Mouse (Mus musculus): Measurements from ENCODE around the gene Tpi1. TPM values are rescaled to one million over a fixed set of nuclear protein-coding genes. Genes with fewer than 3 reads are reported as not detected.

The Tpi1 gene
- total RNA-seq (2021): 100 to 1,000 TPM; 629 to 634 TPM
- long read RNA-seq, experiment 1, transcript Tpi1-205 (7 exons, 1,607 nt): major isoform, 697 of 746 reads
- long read RNA-seq, experiment 1, transcript Tpi1-203 (6 exons, 802 nt): minor isoform, 17 of 746 reads
- long read RNA-seq, experiment 1, partial matches to known transcripts: 13 of 746 reads
- long read RNA-seq, experiment 1, other reads (novel, unspliced or antisense): 15 of 746 reads
- long read RNA-seq, experiment 2, transcript Tpi1-203 (6 exons, 802 nt): minor isoform, 12 of 542 reads
- long read RNA-seq, experiment 2, transcript Tpi1-205 (7 exons, 1,607 nt): major isoform, 500 of 542 reads
- long read RNA-seq, experiment 2, partial matches to known transcripts: 6 of 542 reads
- long read RNA-seq, experiment 2, other reads (novel, unspliced or antisense): 20 of 542 reads

DNA sequence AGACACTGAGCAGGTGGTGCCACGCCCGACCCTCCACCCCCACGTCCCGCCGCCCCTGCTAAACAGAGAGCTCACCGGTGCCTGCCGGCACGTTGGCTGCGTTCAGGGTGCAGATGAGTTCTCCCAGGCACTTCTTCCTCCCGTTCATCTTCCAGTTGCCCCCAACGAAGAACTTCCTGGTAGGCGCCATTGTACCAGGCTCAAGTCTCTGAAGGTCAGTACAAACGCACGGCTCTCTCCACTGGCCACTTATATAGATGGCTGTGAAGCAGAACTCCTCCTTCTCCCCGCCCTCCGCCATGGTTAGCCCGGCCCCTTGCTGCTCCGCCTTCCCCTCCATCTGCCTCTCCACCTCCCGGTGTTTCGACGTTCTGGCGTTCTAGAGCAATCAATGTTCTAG lies at the start of gene Tpi1:
Gene Tpi1, minus strand, starts transcription at position 364 of the 400 bp plus-strand sequence.
- intact Hi-C loops (cut with DNase I): loop anchor here (2.0 kb wide), 1 partner anchor 45 kb away; the partner anchor contains the start of gene Eno2
- peak; percentile 90 to 92 for DNase-seq (ENCODE audit: low spot score in 2 of 2)

DNA sequence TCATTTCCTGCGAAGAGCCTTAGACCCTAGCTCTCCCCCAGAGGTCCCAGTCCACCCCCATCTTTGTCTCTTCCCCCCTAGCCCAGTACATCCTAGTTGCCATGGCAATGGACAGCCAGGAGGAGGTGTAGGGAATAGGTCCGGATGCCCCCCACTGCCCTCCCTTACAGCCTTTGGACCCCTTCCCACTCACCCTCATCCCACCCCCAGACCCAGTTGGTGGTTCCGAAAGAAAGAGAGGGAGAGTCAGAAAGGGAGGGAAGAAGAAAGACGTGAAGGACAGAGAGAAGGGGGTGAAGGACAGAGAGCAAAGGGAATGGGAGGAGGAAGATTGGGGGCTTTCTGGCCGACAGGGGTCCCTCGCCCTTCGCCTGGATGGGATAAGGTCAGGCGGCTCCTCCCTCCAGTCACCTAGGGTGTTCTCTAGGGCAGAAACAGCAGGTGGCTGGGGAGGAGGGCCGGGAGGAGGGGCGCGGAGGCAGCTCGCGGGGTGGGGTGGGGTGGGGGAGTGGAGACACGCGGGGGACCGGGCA lies 49.1 kb upstream of the Tpi1 start:
- no peak for DNase-seq (ENCODE audit: low spot score in 2 of 2)
- intact Hi-C loops (cut with DNase I): loop anchor here (2.0 to 5.0 kb wide), 2 partner anchors 42 to 69 kb away; partner anchors contain the start of gene Mlf2

DNA sequence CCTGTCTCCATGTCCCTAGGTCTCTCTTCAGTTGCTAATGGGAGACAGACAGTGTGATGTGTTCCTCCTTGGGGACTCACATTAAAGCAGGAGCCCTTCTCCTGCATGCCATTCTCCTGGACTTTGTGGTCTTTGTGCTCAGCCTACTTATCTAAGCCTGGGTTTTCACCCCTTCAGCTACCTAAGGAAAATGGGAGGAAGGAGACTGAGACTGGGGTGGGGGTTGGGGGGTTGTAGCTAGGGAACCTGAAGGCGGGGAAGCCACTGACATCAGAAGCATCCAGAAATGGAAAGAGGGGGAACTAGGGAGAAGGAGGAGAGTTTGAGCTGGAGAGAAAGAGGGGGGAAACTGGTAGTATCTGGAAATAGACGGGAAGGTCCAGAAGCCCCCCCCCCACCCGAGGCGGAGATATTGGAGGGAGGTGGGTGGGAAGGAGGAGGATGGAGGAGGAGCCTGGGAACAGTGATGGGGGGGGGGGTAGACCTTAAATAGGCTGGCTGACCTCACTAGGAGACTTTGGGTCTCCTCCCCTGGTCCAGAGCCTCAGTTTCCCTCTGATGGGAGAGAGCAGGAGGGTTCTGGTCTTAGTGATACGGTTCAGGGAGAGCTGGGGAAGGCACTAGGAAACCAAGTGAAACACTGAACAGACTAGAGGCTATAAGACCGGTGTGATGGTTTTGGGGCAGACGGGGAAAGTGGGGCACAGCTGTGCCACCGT lies 48.5 kb upstream of the Tpi1 start:
- intact Hi-C loops (cut with DNase I): loop anchor here (2.0 to 5.0 kb wide), 2 partner anchors 42 to 70 kb away; partner anchors contain the start of gene Mlf2
- peak in 1 of 2 experiments; percentile 52 for DNase-seq (ENCODE audit: low spot score in 2 of 2)

DNA sequence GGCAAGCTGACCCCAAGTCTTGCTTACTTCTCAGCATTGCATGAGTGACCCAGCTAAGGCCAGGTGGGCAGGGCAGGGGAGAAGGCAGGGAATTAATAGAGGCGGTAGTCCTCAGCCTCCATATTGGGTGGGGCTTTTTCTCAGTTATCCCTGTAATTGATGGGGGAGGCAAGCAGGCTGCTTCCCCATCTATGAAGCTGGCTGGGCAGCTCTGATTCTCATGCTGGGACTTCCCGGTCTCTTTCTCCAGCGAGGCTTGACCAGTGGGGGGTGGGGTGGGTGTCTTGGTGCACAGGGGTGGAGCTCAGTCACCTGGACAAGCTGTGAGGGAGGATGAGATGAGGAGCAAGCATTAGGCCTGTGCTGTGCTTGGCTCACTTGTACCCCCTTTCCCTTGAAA lies 47.7 kb upstream of the Tpi1 start:
- no peak for DNase-seq (ENCODE audit: low spot score in 2 of 2)
- intact Hi-C loops (cut with DNase I): loop anchor here (2.0 to 5.0 kb wide), 2 partner anchors 43 to 70 kb away; partner anchors contain the start of gene Mlf2

DNA sequence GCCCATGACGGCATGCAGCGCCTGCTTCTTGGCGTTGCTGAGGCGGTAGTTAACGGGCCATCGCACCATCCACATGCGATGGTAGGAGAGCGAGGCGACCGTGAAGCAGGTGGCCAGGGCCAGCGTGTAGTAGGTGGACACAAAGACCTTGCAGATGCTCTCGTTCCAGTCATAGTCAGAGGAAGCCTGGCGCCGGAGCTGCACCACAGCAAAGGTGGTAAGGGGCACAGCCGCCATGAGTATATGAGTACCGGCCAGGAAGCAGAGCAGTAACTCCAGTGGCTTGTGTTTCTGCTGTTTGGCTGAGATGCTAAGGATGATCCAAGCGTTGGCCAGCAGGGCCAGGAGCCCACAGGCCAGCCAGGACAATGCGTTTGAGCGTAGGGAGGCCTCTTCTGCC lies 47.2 kb upstream of the Tpi1 start:
- DNase-seq (ENCODE audit: low spot score in 2 of 2): no peak
- intact Hi-C loops (cut with DNase I): loop anchor here (5.0 kb wide), 1 partner anchor 71 kb away; the partner anchor contains the start of gene Mlf2

DNA sequence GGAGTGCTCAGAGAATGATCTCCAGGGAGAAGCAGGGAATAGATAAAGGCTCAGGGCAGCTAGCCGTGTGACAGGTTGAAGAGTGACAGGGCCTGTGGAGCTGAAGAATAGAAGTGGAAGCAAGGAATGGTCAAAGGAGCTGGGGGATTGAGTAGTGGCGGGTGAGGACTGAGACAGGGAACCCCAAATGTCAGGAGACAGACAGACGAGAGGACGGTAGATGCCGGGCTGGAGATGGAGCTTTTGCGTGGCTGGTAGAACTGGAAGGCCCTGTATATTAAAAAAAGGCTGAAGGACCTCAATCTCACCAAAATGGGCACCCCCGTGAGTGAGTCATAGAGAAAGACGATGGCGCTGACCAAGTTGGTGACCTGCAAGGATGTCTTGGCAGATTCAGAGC lies 46.4 kb upstream of the Tpi1 start:
- intact Hi-C loops (cut with DNase I): loop anchor here (5.0 kb wide), 1 partner anchor 72 kb away; the partner anchor contains the start of gene Mlf2

DNA sequence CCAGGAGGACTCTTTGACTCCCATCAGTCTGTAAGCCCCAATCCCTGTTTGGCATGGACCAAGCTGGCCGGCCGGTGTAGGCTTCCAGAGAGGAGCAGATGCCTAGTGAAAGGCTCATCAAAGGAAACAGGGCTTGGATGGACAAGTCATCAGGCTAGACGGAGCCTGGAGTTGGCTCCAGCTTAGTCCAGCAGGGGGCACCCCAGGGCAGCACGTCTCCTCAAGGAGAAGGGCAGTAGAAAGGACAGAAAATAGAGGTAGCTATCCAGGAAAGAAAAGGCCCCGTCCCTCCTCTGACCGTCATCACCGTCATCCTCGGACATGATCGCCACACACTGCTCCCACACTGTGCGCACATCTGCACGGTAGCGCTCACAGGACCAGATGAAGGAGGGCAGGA lies 45.6 kb upstream of the Tpi1 start:
- intact Hi-C loops (cut with DNase I): loop anchor here (5.0 kb wide), 1 partner anchor 73 kb away; the partner anchor contains the start of gene Mlf2
- DNase-seq (ENCODE audit: low spot score in 2 of 2): peak; percentile 91 to 93

More for the DNA sequence above, 46.4 kb upstream of the Tpi1 start:
- DNase-seq (ENCODE audit: low spot score in 2 of 2): no peak

DNA sequence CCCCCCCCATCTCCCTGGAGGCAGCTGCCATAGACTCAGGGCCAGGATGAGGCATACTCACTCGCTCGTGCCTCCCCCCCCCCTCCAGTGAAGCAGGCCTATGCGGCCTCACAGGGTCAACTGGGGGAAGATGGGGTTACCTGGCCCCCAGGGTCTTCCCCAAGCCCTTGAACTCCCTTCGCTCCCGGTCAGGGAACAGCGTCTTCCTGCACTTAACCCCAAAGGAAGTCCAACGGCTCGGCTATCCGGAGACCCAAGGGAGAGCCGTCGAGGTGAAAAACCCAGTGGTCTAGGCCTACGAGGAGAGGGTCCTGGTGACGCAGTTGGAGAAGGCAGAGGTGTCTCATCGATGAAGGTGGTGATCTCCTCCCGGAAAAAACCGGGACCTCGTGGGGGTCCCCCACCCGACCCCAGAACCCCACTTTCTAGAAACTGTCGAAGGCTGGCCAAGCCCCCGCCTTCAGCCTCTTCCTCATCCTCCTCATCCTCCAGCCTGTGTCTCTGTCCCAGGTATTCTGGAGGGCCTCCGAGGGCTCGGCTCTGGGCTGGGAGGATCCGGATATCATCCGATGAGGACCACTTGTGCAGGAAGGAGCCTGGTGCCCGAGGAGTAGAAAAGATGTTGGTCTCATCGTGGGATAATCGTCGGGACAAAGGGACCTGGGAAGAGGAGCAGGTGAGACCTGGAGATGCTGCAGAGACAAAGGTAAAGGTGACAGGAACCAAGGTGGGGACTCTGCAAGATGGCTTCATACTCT lies 44.6 kb upstream of the Tpi1 start:
- DNase-seq (ENCODE audit: low spot score in 2 of 2): no peak
- intact Hi-C loops (cut with DNase I): no loop called here

DNA sequence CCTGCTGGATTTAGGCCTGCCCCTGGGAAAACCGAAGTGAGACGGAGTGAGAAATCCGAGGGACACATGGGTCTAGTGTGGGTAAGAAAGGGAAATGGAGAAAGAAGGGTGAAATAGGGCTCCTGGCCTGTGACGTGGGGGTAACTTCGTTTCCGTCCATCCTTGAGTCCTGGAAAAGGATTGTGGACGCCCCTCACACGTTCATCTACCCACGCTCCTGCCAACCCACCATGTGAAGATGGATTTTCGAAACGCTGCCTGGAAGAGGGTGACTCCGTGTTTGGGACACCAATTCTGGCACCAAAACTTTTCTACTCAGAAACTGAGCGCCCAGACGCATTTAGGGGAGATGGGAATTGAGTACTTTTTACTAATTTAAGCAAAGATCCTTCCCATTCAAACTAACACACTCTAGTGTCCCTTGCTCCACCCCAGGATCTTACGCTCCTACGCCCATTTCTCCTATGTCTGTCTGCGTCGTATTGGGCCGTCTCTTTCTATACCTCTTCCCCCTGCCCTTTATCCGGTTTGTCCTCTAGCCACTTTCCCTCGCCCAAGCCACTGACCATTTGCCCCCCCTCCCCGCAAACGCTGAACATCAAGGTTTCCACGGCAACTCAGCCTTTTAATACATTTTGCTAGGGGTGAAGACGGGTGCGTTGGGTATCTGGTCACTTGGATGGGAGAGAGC lies 43.9 kb upstream of the Tpi1 start:
- intact Hi-C loops (cut with DNase I): loop anchor here (2.0 kb wide), 1 partner anchor 59 kb away; no protein-coding TSS in a partner anchor
- no peak for DNase-seq (ENCODE audit: low spot score in 2 of 2)

DNA sequence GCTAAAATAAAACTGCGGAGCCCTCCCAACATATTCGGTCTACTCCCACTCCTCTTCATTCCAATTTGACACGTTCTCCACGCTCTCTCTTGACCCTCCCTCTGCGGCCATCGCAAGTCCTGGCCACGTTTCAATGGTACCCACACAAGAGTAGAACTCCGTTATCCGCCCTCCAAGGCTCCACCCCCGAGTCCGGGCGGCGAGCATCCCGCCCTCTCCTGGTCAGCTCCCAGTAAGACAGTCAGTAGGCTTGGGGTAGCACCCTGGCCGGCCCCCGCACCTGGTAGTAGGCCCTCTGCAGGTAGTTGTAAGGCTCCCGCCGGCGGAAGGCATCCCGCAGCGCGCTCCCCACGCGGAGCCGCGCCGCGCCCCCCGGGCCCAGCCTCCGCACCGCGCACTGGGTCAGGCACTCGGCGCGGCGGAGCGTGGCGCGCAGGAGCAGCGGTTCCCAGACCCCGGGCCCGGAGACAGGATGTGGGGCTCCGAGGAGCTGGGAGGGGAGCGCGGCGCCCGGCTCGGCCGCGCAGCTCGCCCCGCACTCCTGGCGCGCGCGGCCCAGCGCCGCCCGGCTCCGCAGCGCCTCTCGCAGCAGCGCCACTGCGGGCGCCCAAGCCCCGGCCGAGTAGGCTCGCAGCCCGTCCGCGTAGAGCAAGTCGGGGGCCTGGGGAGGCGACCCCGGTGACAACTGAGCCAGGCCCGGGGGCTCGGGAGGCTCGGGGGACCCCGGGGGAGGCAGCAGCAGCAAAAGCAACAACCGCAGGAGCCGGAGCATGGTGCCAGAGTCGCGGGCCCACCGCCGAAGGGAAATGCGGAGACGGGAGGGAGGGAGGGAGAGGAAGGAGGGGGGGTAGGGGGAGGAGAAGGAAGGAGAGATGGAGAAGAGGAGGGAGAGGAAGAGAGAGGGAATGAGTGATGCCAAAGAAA lies 43.1 kb upstream of the Tpi1 start, which contains the start of gene P3h3:
Gene P3h3, minus strand, starts transcription at position 837 of the 924 bp plus-strand sequence.
- intact Hi-C loops (cut with DNase I): loop anchor here (2.0 kb wide), 1 partner anchor 60 kb away; no protein-coding TSS in a partner anchor
- DNase-seq (ENCODE audit: low spot score in 2 of 2): peak; percentile 83 to 92

DNA sequence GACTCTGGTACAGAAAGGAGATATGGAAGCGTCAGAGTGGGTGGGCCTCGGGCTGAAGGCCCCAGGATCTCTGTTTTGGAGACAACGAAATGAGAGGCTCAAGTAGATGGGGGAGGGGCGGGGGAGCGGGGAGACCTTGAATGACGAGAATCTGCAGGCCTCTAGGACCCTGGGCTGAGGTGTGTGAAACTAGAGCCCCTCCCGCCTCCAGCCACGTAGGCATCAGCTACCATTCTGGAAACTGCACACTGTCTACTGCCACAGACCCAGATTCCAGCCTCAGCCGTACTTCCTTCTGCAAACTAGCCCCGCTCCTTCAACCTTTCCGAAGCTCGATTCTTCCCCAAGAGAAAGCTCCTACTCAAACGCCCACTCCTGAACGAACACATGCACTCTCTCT lies 42.2 kb upstream of the Tpi1 start:
- DNase-seq (ENCODE audit: low spot score in 2 of 2): peak; percentile 71 to 79
- intact Hi-C loops (cut with DNase I): loop anchor here (2.0 kb wide), 1 partner anchor 60 kb away; no protein-coding TSS in a partner anchor

DNA sequence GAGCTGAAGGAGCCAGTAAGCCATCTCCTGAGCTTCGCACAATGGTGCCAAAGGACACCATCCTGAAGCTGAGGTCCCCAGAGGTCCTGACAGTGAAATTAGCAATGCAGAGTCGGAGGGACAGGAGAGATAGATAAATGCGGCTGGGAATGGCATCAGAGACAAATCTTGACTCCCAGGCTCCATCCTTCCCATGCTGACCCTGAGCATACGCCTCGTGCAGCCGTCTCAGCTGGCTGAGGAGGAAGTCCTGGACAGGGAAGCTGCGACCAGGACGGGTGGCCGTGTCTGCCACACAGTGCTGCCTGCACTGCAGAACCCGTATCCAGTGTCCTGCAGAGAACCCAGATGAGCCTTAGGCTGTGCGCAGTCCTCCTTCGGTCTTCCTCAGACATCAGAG lies 40.6 kb upstream of the Tpi1 start:
- no peak for DNase-seq (ENCODE audit: low spot score in 2 of 2)
- intact Hi-C loops (cut with DNase I): no loop called here

DNA sequence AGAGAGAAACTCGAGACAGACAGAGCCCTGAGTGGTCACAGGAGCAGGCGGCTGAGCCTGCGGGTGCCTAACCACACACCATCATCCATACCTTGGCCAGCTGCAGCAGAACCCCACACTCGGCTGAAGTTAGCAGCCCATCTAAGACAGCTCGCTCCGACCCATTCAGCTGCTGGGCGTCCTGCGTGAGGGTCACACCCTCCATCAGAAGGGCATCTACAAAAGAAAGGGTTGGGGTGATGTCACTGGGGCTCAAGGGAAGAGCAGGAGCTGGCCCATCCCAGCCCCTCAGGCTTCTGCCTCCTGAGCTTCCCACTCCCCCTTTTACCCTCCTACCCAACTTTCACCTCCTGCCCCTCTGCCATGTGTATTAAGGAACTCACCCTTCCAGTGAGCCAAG lies 36.4 kb upstream of the Tpi1 start:
- intact Hi-C loops (cut with DNase I): no loop called here

DNA sequence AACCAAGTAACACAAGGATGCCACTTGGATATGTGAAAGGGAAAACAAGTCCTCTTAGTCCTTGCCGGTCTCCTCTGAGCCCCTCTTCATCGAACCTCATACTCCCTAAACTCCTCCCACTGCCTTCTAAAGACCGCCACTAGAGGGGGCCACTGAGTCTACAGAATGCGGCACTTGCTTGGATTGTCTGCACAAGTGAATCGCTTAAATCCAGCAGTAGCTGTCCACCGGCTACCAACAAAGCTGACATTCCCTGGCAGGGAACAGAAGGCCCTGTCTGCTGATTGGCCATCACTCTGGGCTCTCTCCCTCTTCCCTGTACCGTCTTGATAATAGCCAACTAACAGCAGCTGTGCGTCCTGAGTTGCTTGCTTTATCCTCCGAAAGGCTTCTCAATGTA lies 33.2 kb upstream of the Tpi1 start:
- DNase-seq (ENCODE audit: low spot score in 2 of 2): peak; percentile 96
- intact Hi-C loops (cut with DNase I): no loop called here

More for the DNA sequence above, 36.4 kb upstream of the Tpi1 start:
- DNase-seq (ENCODE audit: low spot score in 2 of 2): no peak

DNA sequence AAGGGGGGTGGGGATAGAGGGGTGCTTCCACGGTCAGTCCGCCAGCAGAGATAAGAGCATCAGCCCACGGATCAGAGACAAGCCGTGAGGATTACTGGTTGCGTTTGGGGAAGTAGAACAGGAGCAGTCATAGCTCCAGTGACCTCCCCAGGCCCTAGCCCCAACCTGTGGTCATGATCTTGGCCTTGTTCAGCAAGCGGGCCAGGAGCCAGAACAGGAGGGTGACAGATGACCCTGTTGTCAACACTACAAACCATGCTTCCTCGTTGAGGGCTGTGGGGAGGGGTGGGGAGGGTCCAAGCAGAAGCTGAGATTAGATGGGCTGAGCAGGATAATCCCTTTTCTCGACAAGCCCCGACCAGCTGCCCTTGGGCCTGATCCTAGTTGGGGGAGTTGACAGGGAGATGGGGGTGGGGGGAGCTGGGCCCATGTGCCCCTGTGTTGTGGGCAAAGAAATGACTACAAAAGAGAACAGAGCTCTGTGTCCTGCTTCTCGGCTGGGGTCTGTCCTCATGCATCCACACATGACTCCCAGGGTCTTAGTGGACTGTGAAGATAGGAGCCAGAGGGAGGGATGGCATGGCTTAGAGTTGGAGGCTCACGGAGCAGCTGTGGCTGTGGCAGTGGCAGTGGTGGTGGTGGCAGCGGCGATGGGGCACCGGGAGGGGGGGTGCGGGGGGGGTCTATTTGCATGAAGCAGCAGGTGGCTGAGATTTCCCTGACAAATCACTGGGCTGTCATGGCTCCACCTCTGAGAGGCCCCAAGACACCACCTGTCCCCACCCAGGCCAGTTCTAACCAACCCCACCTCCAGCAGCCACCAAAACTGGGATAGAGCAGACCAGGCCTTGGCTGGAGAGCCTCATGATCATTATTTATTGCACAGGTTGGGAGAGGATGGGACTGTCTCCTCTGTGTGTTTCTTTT lies 26.4 kb upstream of the Tpi1 start, which contains the start of gene Gnb3:
Gene Gnb3, minus strand, starts transcription at position 35 of the 927 bp plus-strand sequence.
- DNase-seq (ENCODE audit: low spot score in 2 of 2): no peak
- intact Hi-C loops (cut with DNase I): no loop called here

DNA sequence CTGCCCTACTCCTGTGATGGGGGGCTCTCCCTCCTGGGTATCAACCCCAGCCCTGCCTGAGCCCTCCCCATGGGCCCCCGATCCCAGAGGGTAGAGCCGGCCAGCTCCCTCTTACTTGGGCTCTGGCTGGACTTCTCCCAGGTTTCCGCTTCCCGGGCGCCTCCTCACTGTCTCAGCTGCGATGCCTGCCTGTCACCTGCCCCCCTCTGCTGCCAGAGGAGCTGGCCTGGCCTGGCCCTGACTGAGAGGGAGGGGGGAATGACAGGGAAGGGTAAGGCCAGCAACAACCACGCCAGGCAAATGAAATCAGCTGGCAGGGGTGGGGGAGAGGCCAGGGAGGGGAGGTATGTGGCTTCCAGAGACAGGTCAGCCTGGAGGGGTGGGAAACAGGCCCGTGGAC lies 25.7 kb upstream of the Tpi1 start:
- intact Hi-C loops (cut with DNase I): no loop called here
- no peak for DNase-seq (ENCODE audit: low spot score in 2 of 2)

All from left cerebral cortex, postnatal 14 days (tissue).